In the genomic region with DNA sequence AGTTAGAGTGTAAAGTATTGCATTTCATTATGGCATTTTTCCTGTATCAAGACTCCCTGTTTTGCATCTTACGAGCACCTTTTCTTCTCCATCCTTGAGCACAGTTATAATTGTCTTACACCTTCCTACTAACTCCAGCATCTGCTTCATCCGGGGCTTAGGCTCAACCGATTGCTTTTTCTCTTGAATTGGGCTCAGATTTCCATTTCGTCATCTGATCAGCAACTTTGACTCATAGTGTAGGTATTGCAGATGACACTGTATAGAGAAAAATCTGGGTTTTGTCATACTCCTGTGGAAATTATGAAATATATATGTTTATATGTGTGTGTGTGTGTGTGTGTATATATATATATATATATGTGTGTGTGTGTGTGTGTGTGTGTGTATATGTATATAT, we compare ENCODE assay signal across 13 mouse cellular contexts. TPM values are rescaled to one million over a fixed set of nuclear protein-coding genes. Genes with fewer than 3 reads are reported as not detected.
"Had no signal": no experiment of that assay in that cellular context is flagged by ENCODE, and none has a peak within 500 bp of the region (broad histone marks: within the 10 kb centered on the region; RNA-seq: fewer than 3 reads in every experiment).

No protein-coding gene starts in this region.

- DNase-seq: left cerebral cortex, postnatal 4 days; liver; liver, embryonic 13.5 days; liver, postnatal 0 days; lung, adult 18-20 months; lung, adult 2 months; lung, embryonic 14.5 days; lung, postnatal 10 days; lung, postnatal 14 days; lung, postnatal 36 days; lung, postnatal 4 days; midbrain, embryonic 14.5 days had no signal

RNA-seq across cellular contexts. Expression of a gene that starts 25.8 kb away (rescaled TPM):
- total RNA-seq: monocyte, adult 5-6 weeks had no signal
